Mouse (Mus musculus): ENCODE data around the gene 5730596B20Rik.

GRCm38 (mm10) chr6:52161336-52162092 is 15.8 kb upstream of the 5730596B20Rik start:
- TF ChIP-seq EP300 (IDR thresholded peaks at IDR 0.05; ENCODE audit: insufficient read depth, low read depth, low read length) (no peak), POLR2A (IDR thresholded peaks at IDR 0.05; ENCODE audit: insufficient read depth, low read length) (no peak), CTCF (IDR thresholded peaks at IDR 0.05; ENCODE audit: low read depth, low read length) (no peak)

Data from ES-Bruce4 (cell line).